Mouse (Mus musculus) kidney, postnatal 4 days (tissue): ENCODE data around the gene Clip1.
A peak's percentile ranks its signal among the peaks of the same experiment; 100 is the strongest.
"Not testable (repeated sequence)": the region's sequence is repeated elsewhere in the genome, so short reads cannot be mapped to it uniquely, and the experiment has no call there.

Experiments
- DNase-seq, 2 experiments: peaks; one replicate each; pipeline ENCODE4 v3.0.0; 2021; ENCODE audit warnings: mixed read lengths in 2 of 2

The Clip1 gene

DNA sequence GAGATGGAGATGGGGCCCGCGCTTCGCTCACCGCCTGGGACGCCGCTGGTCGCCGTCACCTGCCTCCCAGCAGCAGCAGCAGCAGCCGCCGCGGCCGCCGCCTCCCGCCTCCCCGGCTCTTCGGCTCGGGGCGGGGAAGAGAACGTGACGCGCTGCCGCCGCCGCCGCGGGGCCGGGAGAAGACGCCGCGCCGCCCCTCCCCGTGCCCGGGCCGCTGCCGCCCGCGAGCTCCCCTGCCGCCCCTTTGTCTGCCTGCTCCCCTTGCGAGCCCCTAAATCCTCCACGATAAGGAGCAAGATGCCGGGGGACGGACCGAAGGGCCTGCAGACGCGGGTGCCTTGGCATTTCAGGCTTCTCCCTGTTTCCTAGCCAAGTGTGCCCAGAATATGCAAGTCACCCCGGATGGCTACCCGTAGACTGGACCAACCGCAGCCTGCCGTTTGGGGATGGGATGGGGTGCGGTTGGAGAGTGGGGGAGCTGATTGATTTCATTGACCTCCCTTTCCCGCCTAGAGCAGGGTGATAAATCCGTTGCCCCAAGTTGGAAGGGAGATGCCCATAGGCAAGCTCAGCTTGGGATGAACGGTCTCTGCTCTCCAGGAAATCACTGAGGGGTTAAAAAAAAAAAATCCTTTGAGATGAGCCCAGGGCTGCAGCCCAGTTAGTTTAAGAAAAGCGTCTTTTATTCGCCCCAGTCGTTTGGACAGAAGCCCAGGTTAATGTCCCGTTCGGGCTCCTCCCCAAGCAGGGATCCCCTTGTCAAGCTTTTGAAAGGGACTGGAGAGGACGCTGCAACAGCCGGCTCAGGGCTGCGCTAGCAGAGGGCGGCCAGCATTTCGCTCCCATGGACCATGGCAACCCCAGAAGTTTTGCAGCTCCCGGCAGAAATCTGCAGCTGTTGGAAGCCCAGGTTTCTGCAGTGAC, at the start of gene Clip1:
Gene Clip1, minus strand, starts transcription at position 398 of the 924 bp plus-strand sequence.
- DNase-seq: peak; percentile 75 to 83

DNA sequence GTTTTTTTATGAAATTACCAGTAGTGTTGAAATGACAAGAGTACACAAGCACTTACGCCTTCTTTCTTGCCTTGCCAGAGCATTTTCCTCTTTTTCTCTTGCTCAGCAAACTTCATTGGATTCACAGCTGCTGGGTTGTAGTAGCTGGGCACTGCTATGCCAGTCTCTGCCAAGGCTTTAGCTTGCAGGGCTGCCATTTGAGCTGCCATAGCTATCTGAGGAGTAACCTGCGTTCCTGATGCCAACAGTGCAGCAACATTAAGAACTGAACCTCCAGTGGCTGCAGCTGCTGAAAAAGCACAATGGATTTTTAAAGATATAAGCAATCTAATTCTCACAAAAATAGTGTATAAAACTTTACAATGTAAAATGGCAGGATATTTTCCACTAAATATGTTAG, 46.6 kb upstream of the Clip1 start:
- DNase-seq: no peak

DNA sequence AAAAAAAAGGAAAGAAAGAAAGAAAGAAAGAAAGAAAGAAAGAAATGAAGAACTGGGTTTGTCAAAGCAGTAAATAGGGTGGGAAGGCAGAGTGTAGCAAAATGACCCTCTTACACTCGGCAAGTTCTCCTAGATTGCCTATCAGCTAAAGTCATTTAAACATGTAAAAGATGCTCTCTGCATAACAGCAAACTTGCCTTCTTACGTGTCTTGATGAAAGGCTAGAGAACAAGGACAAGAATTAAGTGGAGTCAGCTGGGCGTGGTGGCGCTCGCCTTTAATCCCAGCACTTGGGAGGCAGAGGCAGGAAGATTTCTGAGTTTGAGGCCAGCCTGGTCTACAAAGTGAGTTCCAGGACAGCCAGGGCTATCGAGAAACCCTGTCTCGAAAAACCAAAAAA, 39.4 kb upstream of the Clip1 start:
- DNase-seq: not testable (repeated sequence)

DNA sequence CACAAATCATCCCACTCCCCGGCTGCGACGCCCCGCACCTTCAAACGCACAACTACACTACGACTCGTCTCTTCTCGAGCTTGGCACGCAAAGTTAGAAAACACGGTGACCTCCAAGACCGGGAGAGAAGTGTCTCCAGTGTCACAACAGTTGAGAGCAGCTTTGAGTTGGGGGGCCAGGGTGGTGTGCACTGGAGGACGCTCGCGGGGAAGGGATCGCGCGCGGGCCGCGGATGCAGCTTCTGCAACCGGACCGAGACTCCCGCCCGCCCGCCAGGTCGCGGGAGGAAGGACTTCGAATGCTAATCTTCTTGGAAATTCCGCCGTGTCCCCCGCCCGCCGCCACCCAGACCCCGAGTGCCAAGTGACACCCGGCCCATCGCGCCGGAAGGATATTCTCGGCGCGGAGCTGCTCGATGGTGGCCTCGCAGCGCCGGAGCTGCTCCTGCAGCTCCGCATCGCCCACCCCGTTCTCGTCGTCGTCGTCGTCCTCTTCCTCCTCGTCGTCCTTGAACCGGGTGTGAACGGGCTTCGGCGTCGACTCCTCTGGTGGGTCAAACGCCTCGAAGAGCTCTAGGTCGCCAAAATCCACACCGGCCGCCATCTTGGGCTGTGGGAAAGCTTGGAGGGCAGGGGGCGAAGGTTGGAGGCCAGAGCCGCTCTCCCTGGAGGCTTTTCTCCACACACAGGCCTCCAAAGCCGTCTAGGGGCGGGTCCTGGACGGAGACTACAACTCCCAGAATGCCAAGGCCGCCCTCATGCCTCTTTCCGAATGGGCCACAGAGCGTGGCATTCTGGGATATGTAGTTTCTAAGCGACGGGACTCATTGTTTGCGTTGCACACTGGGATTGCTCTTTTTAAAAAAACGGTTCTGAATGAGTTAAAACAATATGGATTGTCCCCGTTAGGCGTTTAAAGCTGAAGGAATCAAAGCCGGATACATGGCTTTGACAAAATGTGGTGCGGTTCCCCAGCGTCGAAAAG, 36.2 kb upstream of the Clip1 start, which contains the start of gene Zcchc8:
Gene Zcchc8, minus strand, starts transcription at position 773 of the 984 bp plus-strand sequence.
- DNase-seq: peak; percentile 93 to 96

DNA sequence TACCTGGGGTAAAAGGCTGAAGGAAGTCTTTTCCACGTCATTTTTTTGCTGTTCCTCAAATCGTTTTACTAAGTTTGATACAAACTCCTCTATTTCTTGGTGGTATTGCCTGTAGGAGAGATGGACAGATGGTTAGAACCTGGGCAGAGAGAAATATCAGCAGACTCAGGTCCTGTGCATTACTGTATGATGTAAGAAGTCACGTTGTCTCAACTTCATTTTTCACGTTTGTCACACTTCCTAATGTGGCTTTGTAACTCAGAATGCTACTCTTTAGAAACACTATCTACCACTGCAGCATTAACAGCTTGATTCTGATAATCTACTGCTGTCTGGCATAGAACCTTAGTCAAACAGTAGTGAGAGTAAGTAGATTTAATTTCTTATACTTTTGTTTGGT, 30.2 kb upstream of the Clip1 start:
- no peak for DNase-seq

DNA sequence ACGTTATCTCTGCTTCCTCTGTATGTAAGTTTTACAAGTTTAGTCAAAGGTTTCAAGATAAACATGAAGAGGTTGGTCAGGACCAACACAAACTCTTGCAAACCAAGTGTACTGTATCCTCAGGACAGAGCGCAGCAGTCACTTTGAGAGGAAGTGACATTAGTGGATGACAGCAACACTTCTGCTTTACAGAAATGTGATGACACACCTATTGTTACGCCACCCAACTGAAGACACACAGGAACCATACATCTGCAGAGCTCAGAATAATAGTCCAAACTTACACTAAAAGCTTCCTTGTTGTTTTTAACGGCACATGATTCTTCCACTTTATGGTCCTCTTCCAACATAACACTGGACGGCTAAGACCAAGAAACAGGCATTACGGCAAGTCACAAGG, 29.4 kb upstream of the Clip1 start:
- no peak for DNase-seq

DNA sequence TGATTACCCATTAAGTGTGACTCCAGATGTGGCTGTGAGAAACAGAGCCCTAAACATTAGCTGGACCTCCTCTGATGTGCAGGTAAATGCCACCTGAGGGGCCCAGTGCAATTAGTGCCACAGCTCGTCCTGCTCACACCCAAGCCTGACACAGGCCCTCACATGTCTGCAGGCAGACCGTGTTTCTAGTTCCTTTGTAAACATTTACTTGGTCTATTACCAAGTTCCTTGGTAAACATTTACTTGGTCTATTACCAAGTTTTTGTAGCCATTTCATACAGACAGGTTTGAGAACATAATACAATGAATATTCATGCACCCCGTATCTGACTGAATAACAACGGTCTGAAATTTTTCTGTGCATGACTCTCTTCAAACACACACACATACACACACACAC, 25.2 kb upstream of the Clip1 start:
- no peak for DNase-seq

DNA sequence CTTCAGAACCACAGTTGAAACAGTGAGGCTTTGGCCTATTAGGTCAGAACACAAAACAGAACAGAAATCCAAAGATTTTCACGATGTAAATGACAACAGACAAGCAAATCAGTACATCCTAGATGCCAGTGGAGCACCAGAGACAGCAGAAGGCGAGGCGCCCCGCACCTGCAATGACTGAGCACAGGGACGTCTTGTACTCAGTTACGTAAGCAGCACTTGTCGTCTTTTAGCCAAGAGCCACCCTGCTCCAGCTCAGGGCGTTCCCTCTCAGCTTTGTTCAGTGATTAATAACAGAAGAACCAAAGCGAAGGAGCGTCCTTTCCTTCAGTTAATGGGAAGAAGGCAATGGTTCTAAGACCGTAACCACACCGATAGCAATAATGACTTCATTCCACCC, 24.2 kb upstream of the Clip1 start:
- DNase-seq: no peak

DNA sequence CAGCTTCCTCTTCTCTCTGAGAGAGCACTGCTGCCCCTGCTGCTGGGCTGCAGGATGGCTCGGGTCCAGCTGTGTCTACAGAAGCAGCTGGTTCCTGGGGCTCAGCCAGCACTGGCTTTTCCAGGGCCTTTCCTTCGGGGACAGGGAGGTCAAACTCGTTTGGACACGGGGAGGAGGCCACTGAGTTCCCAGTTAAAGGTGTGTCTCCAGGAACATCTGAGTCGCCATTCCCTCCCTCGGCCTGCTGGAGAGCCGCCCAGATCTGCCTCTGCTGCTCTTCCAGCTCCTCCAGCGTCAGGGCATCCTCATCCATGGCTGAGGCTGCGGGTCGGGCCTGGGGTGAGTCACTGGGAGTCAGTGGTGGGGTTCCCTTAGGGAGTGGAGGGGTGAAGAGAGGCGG, 16.2 kb upstream of the Clip1 start:
- DNase-seq: peak; percentile 71 to 80

DNA sequence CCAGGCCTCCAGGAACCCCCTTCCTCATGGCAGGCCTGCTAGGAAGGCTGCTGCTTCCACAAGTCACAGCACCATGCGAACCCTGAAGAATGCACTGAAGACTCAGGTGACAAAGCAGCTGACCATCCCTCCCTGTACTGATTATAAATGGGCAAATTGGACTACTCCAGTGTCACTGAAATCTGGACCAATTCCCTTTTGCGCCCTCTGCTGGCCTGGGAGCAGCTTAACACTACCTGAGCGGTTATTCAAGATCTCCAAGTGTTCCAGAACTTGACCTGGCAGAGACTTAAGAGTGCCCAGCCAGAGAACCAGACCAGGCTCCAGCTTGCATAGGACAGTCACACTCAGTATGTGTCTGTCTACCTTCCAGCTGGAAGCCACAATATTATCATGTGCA, 14.8 kb upstream of the Clip1 start:
- peak; percentile 84 to 85 for DNase-seq

DNA sequence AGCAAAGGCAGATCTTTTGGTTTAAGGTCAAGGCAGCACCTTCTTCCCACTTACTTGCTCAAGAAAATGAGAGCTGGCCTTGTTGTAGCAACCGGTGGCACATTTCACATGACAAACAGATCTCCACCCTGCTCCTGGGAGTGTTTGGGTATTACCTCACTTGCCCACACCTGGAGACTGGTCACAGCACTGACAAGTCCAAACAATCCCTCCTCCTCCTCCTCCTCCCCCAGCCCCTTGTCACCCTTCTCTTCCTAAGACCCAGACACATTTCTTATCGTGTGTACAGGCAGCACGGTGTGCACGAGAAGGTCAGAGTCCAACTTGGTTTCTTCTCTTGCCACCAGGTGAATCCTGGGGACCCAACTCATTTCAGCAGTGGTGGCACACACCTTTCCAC, 12.5 kb upstream of the Clip1 start:
- DNase-seq: no peak

DNA sequence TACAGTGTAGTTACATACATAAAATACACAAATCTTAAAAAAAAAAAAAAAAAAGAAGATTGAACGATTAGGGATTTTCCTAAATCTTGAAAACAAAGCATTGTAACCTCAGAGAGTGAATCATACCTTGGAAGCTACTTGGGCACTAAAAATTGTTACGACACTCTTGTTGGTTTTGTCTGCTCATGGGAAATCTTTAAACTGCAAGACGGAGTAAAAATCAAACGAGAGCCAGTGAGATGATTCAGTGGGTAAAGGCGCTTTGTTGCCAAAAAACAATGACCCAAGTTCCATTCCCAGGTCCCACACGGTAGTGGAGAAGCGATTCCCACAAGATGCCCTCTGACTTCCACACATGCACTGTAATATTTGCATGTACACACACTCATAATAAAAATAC, 11.8 kb upstream of the Clip1 start:
- DNase-seq: no peak

DNA sequence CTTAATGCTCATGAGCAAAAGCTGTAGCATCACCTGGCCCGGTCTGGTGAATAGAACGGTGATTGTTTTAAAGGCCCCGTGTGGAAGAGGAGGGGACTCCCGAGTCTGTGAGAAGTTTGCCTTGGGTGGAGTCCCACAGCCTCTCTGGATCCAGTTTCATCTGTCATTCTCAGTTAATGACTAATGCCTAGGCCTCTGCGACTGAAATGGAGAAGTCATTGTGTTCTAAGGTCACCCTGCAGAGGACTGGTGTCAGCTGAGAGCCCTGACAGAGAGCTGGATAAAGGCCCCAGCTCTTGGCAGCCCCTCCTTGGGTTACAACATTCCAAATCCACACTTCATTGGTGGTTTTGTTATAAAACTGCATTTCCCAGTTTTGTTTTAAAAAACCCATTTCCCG, 10.1 kb upstream of the Clip1 start:
- peak; percentile 20 to 26 for DNase-seq

DNA sequence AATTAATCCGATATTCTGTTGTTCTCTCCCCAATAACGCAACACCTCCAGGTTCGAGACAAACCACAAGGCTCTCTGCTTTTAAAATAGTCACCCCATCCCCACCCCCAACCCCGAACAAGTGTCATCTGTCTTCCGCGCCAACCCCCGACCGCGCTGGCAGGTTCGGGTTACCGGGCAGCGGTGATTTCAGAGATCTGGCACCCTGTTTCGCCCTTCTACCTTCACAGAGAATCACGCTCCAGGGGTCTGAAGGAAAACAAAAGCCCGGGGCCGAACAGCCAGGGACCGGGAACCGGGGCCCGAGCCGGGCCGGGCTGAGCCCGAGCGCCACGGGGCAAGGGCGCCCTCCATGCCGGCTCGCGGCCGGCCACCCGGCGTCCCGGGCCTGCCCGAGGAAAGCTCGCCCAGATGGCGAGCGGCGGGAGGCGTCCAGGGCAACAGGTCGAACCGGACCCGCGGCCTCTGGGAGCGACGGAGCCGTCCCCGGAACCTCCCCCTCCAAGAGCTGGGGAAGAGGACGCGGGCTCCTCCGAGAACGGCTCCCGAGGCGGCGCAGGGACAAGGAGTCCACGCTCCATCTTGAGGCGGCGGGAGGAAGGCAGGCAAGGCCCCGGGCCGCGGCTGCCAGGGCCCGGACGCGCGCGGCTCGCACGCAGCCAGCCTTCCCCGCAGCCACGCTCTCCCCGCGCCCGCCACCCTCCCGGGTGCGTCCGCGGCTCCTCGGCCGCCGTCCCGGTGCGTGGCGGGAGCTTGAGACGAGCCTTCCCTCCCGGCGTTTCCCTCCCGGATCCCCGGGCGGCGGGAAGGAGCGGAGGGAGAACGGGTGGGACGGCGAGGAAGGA, 819 bp downstream of the Clip1 start:
- DNase-seq: peak; percentile 73 to 82

DNA sequence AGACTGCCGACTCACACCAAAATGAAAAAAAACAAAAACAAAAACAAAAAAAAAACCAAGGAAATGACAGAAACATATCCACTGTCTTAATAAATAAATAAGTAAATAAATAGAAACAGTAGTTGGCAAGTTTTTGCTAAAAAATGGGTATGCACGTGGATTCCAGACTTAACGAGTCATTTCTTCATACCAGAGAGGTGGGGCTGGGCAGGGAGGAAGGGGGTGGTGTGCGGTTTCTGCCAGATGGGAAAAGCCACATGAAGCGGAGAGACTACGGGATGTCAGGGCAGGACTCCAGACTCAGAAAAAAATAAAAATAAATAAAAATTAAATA, 1.4 kb downstream of the Clip1 start:
- peak in 1 of 2 experiments; percentile 24 for DNase-seq

DNA sequence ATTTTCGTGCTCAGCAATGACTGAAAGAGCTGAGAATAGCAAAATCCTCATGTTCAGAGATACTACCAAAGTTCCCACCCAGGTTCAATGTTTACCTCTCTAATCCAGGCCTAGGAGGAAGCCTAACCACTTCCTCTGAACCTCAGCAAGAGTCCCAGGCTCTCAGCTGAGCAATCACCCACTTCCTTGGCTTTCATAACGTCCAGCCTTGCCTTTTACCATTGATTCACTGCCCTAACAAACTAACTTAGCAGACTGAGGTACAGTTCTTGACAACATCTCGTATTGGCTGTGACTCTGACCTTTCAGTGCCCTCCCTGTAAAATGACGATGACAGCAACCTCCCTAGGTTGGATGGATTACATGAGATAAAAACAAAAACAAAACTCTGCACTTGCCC, 2.0 kb downstream of the Clip1 start:
- no peak for DNase-seq

DNA sequence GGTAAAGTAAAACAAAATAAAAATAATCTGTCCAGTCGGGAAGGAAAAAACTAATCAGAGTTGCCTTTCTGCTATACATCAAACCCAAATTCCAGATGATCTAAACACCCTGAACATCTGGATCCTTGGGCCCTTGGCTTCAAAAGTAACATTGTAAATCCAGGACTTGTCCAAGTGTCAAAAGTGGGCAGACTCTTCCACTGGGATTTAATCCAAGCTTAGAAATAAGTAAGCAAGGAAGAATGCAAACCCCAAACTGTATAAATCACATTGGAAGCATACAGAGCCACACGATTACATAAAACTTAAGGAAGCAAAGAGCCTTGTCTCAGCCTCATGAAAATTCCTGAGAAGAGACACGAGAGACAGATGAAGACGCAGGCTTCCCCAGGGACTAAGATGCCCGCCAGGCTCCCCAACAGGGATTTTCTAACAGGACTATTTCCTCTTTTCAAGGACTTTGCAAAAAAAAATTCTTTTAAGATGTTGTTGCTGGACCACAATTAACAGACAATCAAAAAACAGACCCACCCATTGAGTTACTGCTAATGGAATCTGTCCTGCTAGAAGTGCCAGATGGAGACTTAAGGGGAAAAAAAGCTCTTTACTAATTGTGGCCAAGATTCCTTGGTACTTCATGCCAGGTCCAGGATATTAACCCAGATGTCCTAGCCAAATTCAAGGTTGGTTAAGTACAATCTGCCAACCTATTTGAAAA, 4.7 kb downstream of the Clip1 start:
- peak in 1 of 2 experiments; percentile 26 for DNase-seq

DNA sequence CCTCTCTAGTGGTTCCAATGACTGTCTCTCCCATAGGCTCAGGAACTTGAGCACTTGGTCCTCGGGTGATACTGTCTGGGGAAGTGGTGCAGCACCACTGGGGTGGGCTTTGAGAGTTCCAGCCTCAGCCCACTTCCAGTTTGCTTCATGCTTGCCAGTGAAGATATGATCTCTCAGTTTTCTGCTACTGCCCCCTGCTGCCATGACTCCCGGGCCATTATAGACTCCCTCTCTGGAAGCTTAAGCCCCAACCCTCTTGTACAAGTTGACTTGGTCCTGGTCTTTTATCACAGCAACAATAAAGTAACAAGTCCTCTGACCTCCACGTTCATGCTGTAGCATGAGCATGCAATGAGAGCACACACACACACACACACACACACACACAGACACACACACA, 5.3 kb downstream of the Clip1 start:
- peak in 1 of 2 experiments; percentile 36 for DNase-seq

DNA sequence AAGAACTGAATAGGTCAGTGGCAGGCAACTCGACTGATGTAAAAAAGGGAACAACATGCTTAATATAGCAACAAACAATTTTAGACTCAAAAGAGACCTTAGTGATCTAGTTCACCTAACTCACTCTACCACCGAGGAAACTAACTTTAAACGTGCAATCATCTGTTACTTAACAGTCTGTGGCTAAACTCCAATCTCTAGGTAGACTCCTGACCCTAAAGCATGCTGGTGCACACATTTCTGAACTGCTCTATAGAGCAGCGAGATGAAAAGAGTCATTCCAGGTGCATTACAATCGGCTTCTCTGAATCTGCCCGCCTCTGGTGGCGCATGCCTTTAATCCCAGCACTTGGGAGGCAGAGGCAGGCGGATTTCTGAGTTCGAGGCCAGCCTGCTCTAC, 8.7 kb downstream of the Clip1 start:
- no peak for DNase-seq

DNA sequence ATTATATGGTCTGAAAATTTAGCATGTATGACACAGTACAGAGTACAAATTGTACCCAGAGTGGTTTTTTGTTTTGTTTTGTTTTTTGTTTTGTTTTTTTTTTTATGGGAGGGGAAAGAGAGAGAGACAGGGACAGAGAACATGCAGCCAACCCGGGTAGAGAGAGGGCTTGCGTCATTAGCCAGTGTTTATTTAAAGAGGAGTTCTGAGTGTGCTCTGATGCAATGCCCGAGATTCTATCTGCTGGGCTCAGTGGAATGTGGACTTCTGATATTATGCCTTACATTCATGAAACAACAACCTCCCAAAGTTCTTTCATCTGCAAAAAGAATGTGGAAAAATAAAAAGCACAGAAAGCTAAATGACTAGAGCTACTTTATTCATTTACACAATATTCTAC, 9.2 kb downstream of the Clip1 start:
- no peak for DNase-seq

DNA sequence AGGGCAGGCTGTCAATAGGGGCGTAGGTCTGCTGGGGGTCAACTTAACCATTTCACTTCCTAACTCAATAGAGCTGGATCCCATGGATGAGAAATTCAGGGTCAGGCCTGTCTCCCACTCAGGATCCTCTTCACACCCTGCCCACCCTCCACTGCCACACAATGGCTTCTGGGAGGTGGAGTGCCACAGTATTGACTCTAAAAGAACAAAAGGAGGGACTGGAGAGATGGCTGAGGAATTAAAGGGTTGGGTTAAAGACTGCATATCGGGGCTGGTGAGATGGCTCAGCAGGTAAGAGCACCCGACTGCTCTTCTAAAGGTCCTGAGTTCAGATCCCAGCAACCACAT, 13.0 kb downstream of the Clip1 start:
- no peak for DNase-seq
